Mouse (Mus musculus): ENCODE data around the gene Clk2.
"Not testable (repeated sequence)": the region's sequence is repeated elsewhere in the genome, so short reads cannot be mapped to it uniquely, and the experiment has no call there.

The Clk2 gene

DNA sequence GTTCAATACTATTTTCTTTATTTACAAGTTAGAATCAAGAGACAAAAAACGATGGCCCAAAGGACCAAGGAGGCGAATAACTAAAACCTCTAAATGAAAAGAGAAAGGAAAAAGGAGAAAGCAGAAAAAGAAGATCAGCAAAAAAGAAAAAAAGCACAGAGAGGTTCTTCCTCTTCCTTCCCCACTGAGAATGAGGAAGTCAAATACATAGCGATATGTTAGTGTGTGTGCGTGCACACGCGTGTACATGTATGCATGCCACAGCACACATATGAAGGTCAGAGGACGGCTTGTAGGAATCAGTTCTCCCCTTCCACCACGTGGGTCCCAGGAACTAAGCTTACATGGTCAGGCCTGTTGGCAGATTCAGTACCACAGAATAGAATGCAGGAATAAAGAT, 7.6 kb upstream of the Clk2 start:
- in situ Hi-C loops (cut with MboI; ENCODE audit: low pct_unique_long_range_greater_than_20kb in 1 of 2, low sequenced_read_pairs in 2 of 2, unreplicated experiment in 1 of 2), result no loop called here

DNA sequence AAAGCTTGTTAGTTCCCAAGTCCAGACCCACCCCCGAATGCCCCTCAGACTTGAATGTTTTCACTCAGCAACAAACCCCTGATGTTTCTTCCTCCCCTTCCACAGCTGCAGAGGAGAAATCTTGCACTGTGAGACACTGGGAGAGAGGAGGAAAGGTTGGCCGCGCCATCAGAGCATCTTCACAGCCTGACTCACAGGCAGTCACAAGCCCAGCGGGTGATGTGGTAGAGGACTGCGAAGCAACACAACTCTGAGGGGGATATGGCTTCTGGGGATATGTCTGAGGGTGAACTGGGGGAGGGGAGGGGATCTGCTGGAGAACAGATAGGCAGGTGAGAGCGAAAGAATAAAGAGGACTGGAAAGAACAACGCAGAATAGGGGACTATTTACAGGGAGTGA, 5.9 kb upstream of the Clk2 start:
- in situ Hi-C loops (cut with MboI; ENCODE audit: low pct_unique_long_range_greater_than_20kb in 1 of 2, low sequenced_read_pairs in 2 of 2, unreplicated experiment in 1 of 2), result no loop called here

GRCm38 (mm10) chr3:89159211-89159610, 5.4 kb upstream of the Clk2 start:
- in situ Hi-C loops (cut with MboI; ENCODE audit: low pct_unique_long_range_greater_than_20kb in 1 of 2, low sequenced_read_pairs in 2 of 2, unreplicated experiment in 1 of 2), result no loop called here

DNA sequence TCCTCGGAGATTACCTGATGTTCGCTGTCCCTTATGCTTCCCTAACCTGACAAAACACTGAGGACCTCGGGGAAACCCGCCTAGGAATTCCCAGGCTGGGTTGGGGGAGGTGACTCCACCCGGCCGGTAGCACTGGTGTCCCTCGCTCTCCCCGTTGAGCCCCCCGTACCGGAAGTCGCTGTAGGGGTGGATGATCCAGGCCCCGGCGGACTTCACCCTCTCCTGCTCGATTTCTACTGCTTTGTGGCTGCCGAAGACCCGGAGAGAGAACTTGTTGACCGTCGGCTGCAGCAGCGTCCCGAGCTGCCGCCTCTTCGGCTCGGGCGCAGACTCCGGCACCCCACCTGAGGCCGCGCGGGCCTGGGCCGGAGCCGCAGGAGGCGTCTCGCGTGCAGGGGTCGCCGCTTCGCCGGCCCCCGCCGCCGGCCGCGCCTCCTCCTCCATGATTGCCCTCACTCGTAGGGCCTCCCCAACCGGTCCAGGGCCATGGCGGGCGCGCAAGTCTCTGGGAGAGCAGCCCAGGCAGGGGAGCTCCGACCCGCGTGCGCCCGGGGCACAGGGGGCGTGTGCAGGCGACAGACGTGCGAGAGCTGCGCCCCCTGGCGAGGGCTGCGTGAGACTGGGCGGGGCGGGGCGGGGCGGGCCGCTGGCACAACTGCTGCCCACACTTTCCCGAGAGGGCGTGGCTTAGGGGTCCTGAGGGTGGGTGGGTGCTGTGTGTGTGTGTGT, 4.8 kb upstream of the Clk2 start, which contains the start of gene Hcn3:
Hcn3 (minus strand) TSS at position 581 of the 729 bp plus-strand sequence.
- in situ Hi-C loops (cut with MboI; ENCODE audit: low pct_unique_long_range_greater_than_20kb in 1 of 2, low sequenced_read_pairs in 2 of 2, unreplicated experiment in 1 of 2), result no loop called here

DNA sequence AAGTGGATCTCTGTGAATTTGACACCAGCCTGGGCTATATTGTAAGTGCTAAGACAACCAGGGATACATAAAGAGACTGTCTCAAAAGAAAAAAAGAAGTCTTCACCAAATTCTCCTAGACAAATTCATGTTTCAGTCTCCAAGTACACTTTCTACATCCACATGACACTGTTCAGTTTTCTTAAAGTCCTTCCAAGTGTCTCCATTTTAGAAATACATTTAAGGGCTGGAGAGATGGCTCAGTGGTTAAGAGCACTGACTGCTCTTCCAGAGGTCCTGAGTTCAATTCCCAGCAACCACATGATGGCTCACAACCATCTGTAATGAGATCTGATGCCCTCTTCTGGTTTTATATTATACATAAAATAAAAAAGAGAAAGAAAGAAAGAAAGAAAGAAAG, 3.4 kb upstream of the Clk2 start:
- in situ Hi-C loops (cut with MboI; ENCODE audit: low pct_unique_long_range_greater_than_20kb in 1 of 2, low sequenced_read_pairs in 2 of 2, unreplicated experiment in 1 of 2), result not testable (repeated sequence)

- in situ Hi-C loops (cut with MboI; ENCODE audit: low pct_unique_long_range_greater_than_20kb in 1 of 2, low sequenced_read_pairs in 2 of 2, unreplicated experiment in 1 of 2), result no loop called here
These were observed 2.8 kb upstream of the Clk2 start for GRCm38 (mm10) chr3:89161786-89162185.

GRCm38 (mm10) chr3:89163123-89163522, 1.5 kb upstream of the Clk2 start:
- in situ Hi-C loops (cut with MboI; ENCODE audit: low pct_unique_long_range_greater_than_20kb in 1 of 2, low sequenced_read_pairs in 2 of 2, unreplicated experiment in 1 of 2), result no loop called here

GRCm38 (mm10) chr3:89163643-89164245, 851 bp upstream of the Clk2 start:
- in situ Hi-C loops (cut with MboI; ENCODE audit: low pct_unique_long_range_greater_than_20kb in 1 of 2, low sequenced_read_pairs in 2 of 2, unreplicated experiment in 1 of 2), result no loop called here

DNA sequence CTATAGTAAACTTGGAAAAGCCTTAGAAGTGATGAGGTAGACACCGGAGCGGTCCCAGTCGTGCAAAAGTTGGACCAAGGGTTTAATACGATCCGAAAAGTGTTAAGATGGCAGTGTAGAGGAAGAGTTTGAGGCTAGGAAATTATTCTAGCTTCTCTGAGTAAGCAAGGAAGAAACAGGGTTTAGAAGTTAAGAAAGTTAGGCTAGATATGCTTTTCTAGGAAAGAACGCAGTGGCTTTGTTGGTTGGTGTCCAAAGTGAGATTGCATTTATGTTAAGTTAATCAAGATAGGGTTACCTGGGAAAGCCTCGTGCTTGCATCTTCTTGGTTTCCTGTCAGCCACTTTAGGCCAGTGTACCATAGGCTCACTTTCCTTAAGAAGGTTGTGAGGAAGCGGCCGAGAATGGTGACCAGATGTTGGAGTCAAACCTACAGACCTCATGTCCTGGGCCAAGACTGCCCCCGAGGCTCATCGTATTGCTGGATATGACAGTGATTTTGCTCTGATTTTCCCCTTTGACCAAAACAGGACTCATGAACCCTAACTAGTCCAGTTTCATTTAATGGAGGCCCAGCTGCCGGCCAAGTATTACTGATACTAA, 774 bp downstream of the Clk2 start:
- in situ Hi-C loops (cut with MboI; ENCODE audit: low pct_unique_long_range_greater_than_20kb in 1 of 2, low sequenced_read_pairs in 2 of 2, unreplicated experiment in 1 of 2), result no loop called here

- in situ Hi-C loops (cut with MboI; ENCODE audit: low pct_unique_long_range_greater_than_20kb in 1 of 2, low sequenced_read_pairs in 2 of 2, unreplicated experiment in 1 of 2), result no loop called here
These were observed 2.4 kb downstream of the Clk2 start for GRCm38 (mm10) chr3:89166945-89167344.

- in situ Hi-C loops (cut with MboI; ENCODE audit: low pct_unique_long_range_greater_than_20kb in 1 of 2, low sequenced_read_pairs in 2 of 2, unreplicated experiment in 1 of 2), result no loop called here
These were observed 10.2 kb downstream of the Clk2 start for GRCm38 (mm10) chr3:89174844-89175243.

- in situ Hi-C loops (cut with MboI; ENCODE audit: low pct_unique_long_range_greater_than_20kb in 1 of 2, low sequenced_read_pairs in 2 of 2, unreplicated experiment in 1 of 2), result no loop called here
These were observed 10.9 kb downstream of the Clk2 start for GRCm38 (mm10) chr3:89175544-89175943.

- in situ Hi-C loops (cut with MboI; ENCODE audit: low pct_unique_long_range_greater_than_20kb in 1 of 2, low sequenced_read_pairs in 2 of 2, unreplicated experiment in 1 of 2), result no loop called here
These were observed 11.8 kb downstream of the Clk2 start for GRCm38 (mm10) chr3:89176421-89176820.

DNA sequence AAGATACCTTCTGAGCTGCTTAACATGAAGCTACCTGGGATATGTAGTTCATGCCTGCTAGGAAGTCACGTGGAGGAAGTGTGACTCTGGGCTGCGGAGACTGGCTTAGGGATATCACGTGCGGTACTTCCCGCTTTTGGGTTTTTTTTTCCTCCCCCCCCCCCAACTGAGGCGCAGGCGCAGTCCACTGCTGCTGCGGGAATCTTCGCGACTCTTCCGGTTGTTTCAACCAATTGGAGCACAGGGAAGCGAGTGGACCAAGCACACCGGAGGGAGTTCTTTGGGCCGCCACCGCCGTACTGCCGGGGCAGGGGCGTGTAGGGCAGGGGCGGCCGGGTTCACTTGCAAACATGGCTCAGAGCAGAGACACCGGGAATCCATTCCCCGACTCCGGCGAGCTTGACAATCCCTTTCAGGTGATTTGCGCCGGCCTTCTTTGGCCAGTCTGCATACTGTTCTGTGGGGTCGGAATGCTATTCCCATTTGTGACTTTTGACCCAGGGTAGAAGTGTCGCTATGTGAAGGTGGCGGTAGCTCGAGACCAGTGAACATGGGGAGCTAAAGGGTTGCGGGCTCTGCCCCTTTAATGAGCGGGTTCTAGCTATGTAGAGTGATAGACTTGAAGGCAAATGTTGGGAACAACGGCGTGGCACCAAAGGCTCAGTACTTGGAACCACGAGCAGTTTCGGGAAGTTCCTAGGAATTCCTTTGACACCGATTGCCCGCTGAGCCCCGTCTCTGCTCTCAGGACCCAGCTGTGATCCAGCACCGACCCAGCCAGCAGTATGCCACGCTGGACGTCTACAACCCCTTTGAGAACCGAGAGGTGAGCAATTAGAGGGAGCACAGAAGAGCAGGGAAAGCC, 12.9 kb downstream of the Clk2 start, which contains the start of gene Scamp3:
Scamp3 (plus strand) TSS at position 232 of the 865 bp plus-strand sequence.
- in situ Hi-C loops (cut with MboI; ENCODE audit: low pct_unique_long_range_greater_than_20kb in 1 of 2, low sequenced_read_pairs in 2 of 2, unreplicated experiment in 1 of 2), result no loop called here

DNA sequence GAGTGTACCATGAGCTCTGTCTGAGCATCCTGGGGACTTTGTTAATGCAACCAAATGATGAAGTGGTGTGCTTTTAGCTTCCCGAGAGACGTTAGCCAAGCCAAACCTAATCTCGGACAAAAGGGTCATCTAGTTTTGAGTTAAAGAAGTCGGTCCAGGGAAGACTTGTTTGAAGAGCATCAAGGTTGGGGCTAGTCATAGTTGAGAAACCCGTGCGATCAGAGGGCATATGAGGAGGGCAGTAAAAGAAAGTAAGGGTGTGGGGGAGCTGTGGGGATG, 13.5 kb downstream of the Clk2 start:
- in situ Hi-C loops (cut with MboI; ENCODE audit: low pct_unique_long_range_greater_than_20kb in 1 of 2, low sequenced_read_pairs in 2 of 2, unreplicated experiment in 1 of 2), result no loop called here

GRCm38 (mm10) chr3:89179056-89179455, 14.5 kb downstream of the Clk2 start:
- in situ Hi-C loops (cut with MboI; ENCODE audit: low pct_unique_long_range_greater_than_20kb in 1 of 2, low sequenced_read_pairs in 2 of 2, unreplicated experiment in 1 of 2), result no loop called here

- in situ Hi-C loops (cut with MboI; ENCODE audit: low pct_unique_long_range_greater_than_20kb in 1 of 2, low sequenced_read_pairs in 2 of 2, unreplicated experiment in 1 of 2), result no loop called here
These were observed 17.3 kb downstream of the Clk2 start for GRCm38 (mm10) chr3:89181749-89182500.

- in situ Hi-C loops (cut with MboI; ENCODE audit: low pct_unique_long_range_greater_than_20kb in 1 of 2, low sequenced_read_pairs in 2 of 2, unreplicated experiment in 1 of 2), result no loop called here
These were observed 18.0 kb downstream of the Clk2 start for GRCm38 (mm10) chr3:89182531-89183057.

All from mouse embryonic stem cell (cell line).